In genomic region chr6:143997616-143998015, GRCm38 (mm10) we compare ENCODE assay signal across 22 mouse cellular contexts.
DNase-seq lines count a peak whose midpoint lies in the region; ATAC-seq lines count a peak whose summit lies in the region.
"Had no signal": no experiment of that assay in that cellular context is flagged by ENCODE, and none has a peak within 500 bp of the region (broad histone marks: within the 10 kb centered on the region; RNA-seq: fewer than 3 reads in every experiment).

No protein-coding gene starts in this region.

- H3K4me3 ChIP-seq in heart, embryonic 13.5 days, result no peak overlapping the region
- H3K4me3 ChIP-seq in limb, embryonic 10.5 days, result no peak overlapping the region
- no peak overlapping the region for H3K4me3 ChIP-seq in neural tube, embryonic 13.5 days
- H3K4me3 ChIP-seq: embryonic facial prominence, embryonic 13.5 days; erythroblast, embryonic 14.5 days had no signal

- DNase-seq in embryo, embryonic 11 days, result peak; percentile 12
- DNase-seq in embryo, embryonic 10.5 days (ENCODE audit: low spot score), result no peak
- DNase-seq in heart, postnatal 14 days, result no peak
- DNase-seq in limb, embryonic 10.5 days (ENCODE audit: low spot score), result peak; percentile 60
- DNase-seq in ovary, adult 18-20 months (ENCODE audit: low spot score), result no peak
- DNase-seq: adrenal gland, postnatal 36 days; cerebellum, adult 11 months; cerebellum, adult 9-11 months; kidney, adult 2 months; layer of hippocampus, adult 9-11 months; lung, postnatal 4 days; thymus, adult 2 months; thymus, postnatal 4 days had no signal

- H3K4me2 ChIP-seq in heart, embryonic 13.5 days, result peak overlapping the region; percentile 34
- H3K4me2 ChIP-seq in neural tube, embryonic 13.5 days, result peak overlapping the region; percentile 24; the same call in 1 of the 2 replicates
- H3K4me2 ChIP-seq: embryonic facial prominence, embryonic 13.5 days; heart, embryonic 11.5 days; hindbrain, embryonic 14.5 days had no signal

- no peak for ATAC-seq in heart, embryonic 13.5 days (ENCODE audit: extremely low read depth, insufficient number of reproducible peaks, low FRiP score, low TSS enrichment)
- peak; percentile 32; the same call in 1 of the 2 replicates for ATAC-seq in neural tube, embryonic 13.5 days (ENCODE audit: low read depth)
- ATAC-seq in erythroid progenitor cell, adult 5-6 weeks (replicated peaks; ENCODE audit: low FRiP score, poor library complexity, severe bottlenecking), result no peak

- H3K27ac ChIP-seq in heart, embryonic 13.5 days (replicated peaks), result no peak overlapping the region
- H3K27ac ChIP-seq in limb, embryonic 10.5 days, result no peak overlapping the region
- no peak overlapping the region for H3K27ac ChIP-seq in neural tube, embryonic 13.5 days (replicated peaks)
- H3K27ac ChIP-seq: embryonic facial prominence, embryonic 13.5 days; hindbrain, embryonic 14.5 days; kidney, postnatal 0 days; stomach, postnatal 0 days had no signal

- no peaks in the 10 kb centered on the region for H3K27me3 ChIP-seq in heart, embryonic 13.5 days (replicated peaks)
- no peaks in the 10 kb centered on the region for H3K27me3 ChIP-seq in limb, embryonic 10.5 days (ENCODE audit: low read depth, poor library complexity, severe bottlenecking)
- H3K27me3 ChIP-seq in neural tube, embryonic 13.5 days, result no peaks in the 10 kb centered on the region
- H3K27me3 ChIP-seq: embryonic facial prominence, embryonic 13.5 days had no signal

- peaks cover 10% of the 10 kb centered on the region for H3K4me1 ChIP-seq in heart, embryonic 13.5 days
- H3K4me1 ChIP-seq in limb, embryonic 10.5 days, result peaks cover 29% of the 10 kb centered on the region
- peaks cover 14% of the 10 kb centered on the region for H3K4me1 ChIP-seq in neural tube, embryonic 13.5 days (replicated peaks)

- no peak overlapping the region for H3K9ac ChIP-seq in heart, embryonic 13.5 days
- H3K9ac ChIP-seq in neural tube, embryonic 13.5 days, result no peak overlapping the region
- H3K9ac ChIP-seq: embryonic facial prominence, embryonic 13.5 days; hindbrain, embryonic 14.5 days had no signal

- intact Hi-C loops in heart, postnatal 14 days (cut with DNase I), result no loop called here

- WGBS in heart, embryonic 13.5 days, result 38% methylated on average over 11 of the region's 11 CpGs
- WGBS in limb, embryonic 10.5 days, result 54% methylated on average over 11 of the region's 11 CpGs
- WGBS in neural tube, embryonic 13.5 days, result 63% methylated on average over 11 of the region's 11 CpGs

- H3K9me3 ChIP-seq in heart, embryonic 13.5 days, result no peaks in the 10 kb centered on the region
- H3K9me3 ChIP-seq in limb, embryonic 10.5 days (replicated peaks), result no peaks in the 10 kb centered on the region
- no peaks in the 10 kb centered on the region for H3K9me3 ChIP-seq in neural tube, embryonic 13.5 days
- H3K9me3 ChIP-seq: embryonic facial prominence, embryonic 13.5 days had no signal

- no peaks in the 10 kb centered on the region for H3K36me3 ChIP-seq in heart, embryonic 13.5 days
- H3K36me3 ChIP-seq in limb, embryonic 10.5 days, result no peaks in the 10 kb centered on the region
- no peaks in the 10 kb centered on the region for H3K36me3 ChIP-seq in neural tube, embryonic 13.5 days
- H3K36me3 ChIP-seq: embryonic facial prominence, embryonic 13.5 days had no signal

Comparison
In these comparisons a context has a peak if more than half of its experiments do, and no peak if none do; other contexts are left out.
1. DNase-seq: peak in embryo, embryonic 11 days (single experiment) and limb, embryonic 10.5 days (single experiment); none in embryo, embryonic 10.5 days (single experiment), heart, postnatal 14 days (0 of 2) and ovary, adult 18-20 months (single experiment).